Comparison of ENCODE assay signal across 11 mouse cellular contexts in the genomic region with DNA sequence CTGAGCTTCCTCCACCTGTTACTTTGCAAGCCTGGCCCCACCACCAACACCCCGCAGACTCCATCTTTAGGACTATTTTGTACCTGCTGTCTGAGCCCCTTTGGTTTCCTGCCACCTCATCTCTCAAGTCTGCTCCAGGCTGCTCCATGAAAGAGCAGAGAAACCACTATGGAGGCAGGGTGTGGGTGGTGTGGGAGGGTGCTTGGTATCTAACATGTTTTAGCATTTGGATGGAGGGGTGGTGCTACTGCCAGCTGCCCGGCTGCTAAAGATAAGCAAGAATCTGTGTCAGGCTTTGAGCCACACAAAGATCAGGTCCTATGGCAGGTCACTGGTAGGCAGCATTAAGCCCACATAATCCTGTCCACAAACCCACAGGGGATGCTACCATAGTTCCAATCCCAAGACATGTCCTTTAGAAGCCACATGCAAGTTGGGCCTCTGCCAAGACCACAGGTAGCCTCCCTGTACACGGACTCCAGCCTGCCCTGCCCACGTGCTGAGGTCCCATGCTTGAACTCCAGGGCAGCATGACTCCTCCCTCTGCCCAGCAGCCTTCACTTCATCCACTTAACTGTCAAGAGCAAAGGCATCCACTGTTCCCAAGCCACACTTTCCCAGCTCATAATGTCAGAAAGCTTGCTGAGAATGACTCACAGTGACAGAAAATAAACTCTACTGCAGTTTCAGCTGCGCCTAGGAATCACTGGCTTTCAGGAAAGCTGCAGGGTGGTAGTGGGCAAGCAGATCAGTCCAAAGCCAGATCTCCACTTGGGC. TPM values are rescaled to one million over a fixed set of nuclear protein-coding genes. Genes with fewer than 3 reads are reported as not detected.
DNase-seq lines count a peak whose midpoint lies in the region; ATAC-seq lines count a peak whose summit lies in the region.
"Had no signal": no experiment of that assay in that cellular context is flagged by ENCODE, and none has a peak within 500 bp of the region (broad histone marks: within the 10 kb centered on the region; RNA-seq: fewer than 3 reads in every experiment).

No protein-coding gene starts in this region.

- H3K9ac ChIP-seq in forebrain, embryonic 16.5 days (replicated peaks; ENCODE audit: low read depth, low read length), result no peak overlapping the region
- H3K9ac ChIP-seq: neural tube, embryonic 12.5 days had no signal

- 69% methylated on average over 5 of the region's 5 CpGs for WGBS in forebrain, embryonic 16.5 days

- no peak overlapping the region for H3K27ac ChIP-seq in forebrain, embryonic 16.5 days (ENCODE audit: low read length)
- H3K27ac ChIP-seq: neural tube, embryonic 12.5 days had no signal

- no peaks in the 10 kb centered on the region for H3K36me3 ChIP-seq in forebrain, embryonic 16.5 days (ENCODE audit: control insufficient read depth, insufficient read depth)
- H3K36me3 ChIP-seq: G1E; neural tube, embryonic 12.5 days had no signal

- H3K9me3 ChIP-seq in forebrain, embryonic 16.5 days (ENCODE audit: control insufficient read depth, low read length), result no peaks in the 10 kb centered on the region
- H3K9me3 ChIP-seq: G1E; neural tube, embryonic 12.5 days had no signal

- no peak overlapping the region for H3K4me2 ChIP-seq in forebrain, embryonic 16.5 days (ENCODE audit: low read length)
- H3K4me2 ChIP-seq: neural tube, embryonic 12.5 days had no signal

- no peaks in the 10 kb centered on the region for H3K4me1 ChIP-seq in forebrain, embryonic 16.5 days (replicated peaks; ENCODE audit: control insufficient read depth, insufficient read depth, low read length)
- H3K4me1 ChIP-seq: neural tube, embryonic 12.5 days had no signal

- H3K27me3 ChIP-seq in forebrain, embryonic 16.5 days (replicated peaks; ENCODE audit: control insufficient read depth, insufficient read depth, low read length), result no peaks in the 10 kb centered on the region
- H3K27me3 ChIP-seq: neural tube, embryonic 12.5 days had no signal

- ATAC-seq in forebrain, embryonic 16.5 days, result no peak

- peak; percentile 37 for DNase-seq in layer of hippocampus, adult 11-12 months (ENCODE audit: low spot score)
- DNase-seq in layer of hippocampus, adult 9-10 months (ENCODE audit: low spot score), result no peak
- DNase-seq in c-Kit-positive CD71-positive TER-119-positive erythroid progenitor cells, embryonic 14.5 days (ENCODE audit: low spot score), result peak; percentile 25
- peak; percentile 43 for DNase-seq in kidney, postnatal 14 days
- peak; percentile 70 for DNase-seq in lung, postnatal 25 days (ENCODE audit: low spot score)
- no peak for DNase-seq in thymus, postnatal 0 days (ENCODE audit: low spot score)
- no peak for DNase-seq in thymus, postnatal 14 days

- no peak overlapping the region for H3K4me3 ChIP-seq in forebrain, embryonic 16.5 days (replicated peaks; ENCODE audit: low read length)
- H3K4me3 ChIP-seq: neural tube, embryonic 12.5 days had no signal

RNA-seq across cellular contexts. Expression of gene Anks3, which starts 14.5 kb away (rescaled TPM):
- 45.3 and 50.3 TPM in 2 replicates for polyA plus RNA-seq in thymus, postnatal 0 days (2015; fragmentation: Nextera tagmentation; extraction: Ambion mirVana)
- 74.5 and 85.7 TPM in 2 replicates for polyA plus RNA-seq in forebrain, embryonic 16.5 days (2015; fragmentation: Nextera tagmentation; extraction: Ambion mirVana)

RNA-seq across cellular contexts. Expression of gene Sept12, which starts 19.2 kb away (rescaled TPM):
- 0.05 and 0.14 TPM in 2 replicates for polyA plus RNA-seq in thymus, postnatal 0 days (2015; fragmentation: Nextera tagmentation; extraction: Ambion mirVana)
- not detected in 2 replicates for polyA plus RNA-seq in forebrain, embryonic 16.5 days (2015; fragmentation: Nextera tagmentation; extraction: Ambion mirVana)
- polyA plus RNA-seq: neural tube, embryonic 12.5 days; stomach, embryonic 14.5 days had no signal

RNA-seq across cellular contexts. Expression of gene Smim22, which starts 28.6 kb away (rescaled TPM):
- polyA plus RNA-seq in thymus, postnatal 0 days (2015; fragmentation: Nextera tagmentation; extraction: Ambion mirVana), result 6.4 and 11.7 TPM in 2 replicates
- 1.3 TPM in 1 of 2 replicates, not detected in the other for polyA plus RNA-seq in forebrain, embryonic 16.5 days (2015; fragmentation: Nextera tagmentation; extraction: Ambion mirVana)
- polyA plus RNA-seq: G1E; neural tube, embryonic 12.5 days had no signal

RNA-seq across cellular contexts. Expression of gene Rogdi, which starts 34.9 kb away (rescaled TPM):
- 35.1 TPM in 2 replicates for polyA plus RNA-seq in thymus, postnatal 0 days (2015; fragmentation: Nextera tagmentation; extraction: Ambion mirVana)
- 83.1 and 114 TPM in 2 replicates for polyA plus RNA-seq in forebrain, embryonic 16.5 days (2015; fragmentation: Nextera tagmentation; extraction: Ambion mirVana)

RNA-seq across cellular contexts. Expression of gene Nudt16l1, which starts 39.9 kb away (rescaled TPM):
- 150 and 151 TPM in 2 replicates for polyA plus RNA-seq in thymus, postnatal 0 days (2015; fragmentation: Nextera tagmentation; extraction: Ambion mirVana)
- 139 and 148 TPM in 2 replicates for polyA plus RNA-seq in forebrain, embryonic 16.5 days (2015; fragmentation: Nextera tagmentation; extraction: Ambion mirVana)

Comparison
In these comparisons a context has a peak if more than half of its experiments do, and no peak if none do; other contexts are left out.
1. DNase-seq: peak in layer of hippocampus, adult 11-12 months (single experiment), c-Kit-positive CD71-positive TER-119-positive erythroid progenitor cells, embryonic 14.5 days (single experiment), kidney, postnatal 14 days (single experiment) and lung, postnatal 25 days (single experiment); none in layer of hippocampus, adult 9-10 months (single experiment), thymus, postnatal 0 days (single experiment) and thymus, postnatal 14 days (single experiment).